Mouse (Mus musculus) heart, embryonic 10.5 days (tissue): ENCODE data around the gene Vstm2b. TPM values are rescaled to one million over a fixed set of nuclear protein-coding genes. Genes with fewer than 3 reads are reported as not detected.
A peak's percentile ranks its signal among the peaks of the same experiment; 100 is the strongest.

Source experiments
- DNase-seq: peaks from one replicate; pipeline ENCODE4 v3.0.0-alpha.2; 2017; ENCODE audit warnings: low spot score
- H3K27ac ChIP-seq: fragments of 300-500 bp; sonication (generic); 2 replicates; pipeline ENCODE4 v1.5.1; 2016; ENCODE audit warnings: mild to moderate bottlenecking
- H3K27me3 ChIP-seq: fragments of 300-500 bp; sonication (generic); 2 replicates; pipeline ENCODE4 v1.6.1; 2016; ENCODE audit warnings: mild to moderate bottlenecking; ENCODE audit not compliant: poor library complexity, insufficient read depth, severe bottlenecking
- H3K36me3 ChIP-seq: fragments of 300-500 bp; sonication (generic); 2 replicates; pipeline ENCODE4 v1.6.1; 2016; ENCODE audit warnings: mild to moderate bottlenecking, moderate library complexity
- H3K4me1 ChIP-seq: fragments of 300-500 bp; sonication (generic); 2 replicates; pipeline ENCODE4 v1.6.1; 2016; ENCODE audit warnings: mild to moderate bottlenecking
- H3K4me3 ChIP-seq: fragments of 300-500 bp; sonication (generic); 2 replicates; pipeline ENCODE4 v1.5.1; 2016; ENCODE audit warnings: mild to moderate bottlenecking, moderate library complexity
- H3K9me3 ChIP-seq: fragments of 300-500 bp; sonication (generic); 2 replicates; pipeline ENCODE4 v1.6.1; 2016; ENCODE audit warnings: mild to moderate bottlenecking, moderate library complexity
- WGBS: fragments of 180-500 bp; shearing (Covaris S2); methylation state at CpG from one replicate; pipeline ENCODE4 v1.1.7; 2016; 5-methylcytosine and 5-hydroxymethylcytosine counted together
- polyA plus RNA-seq: library from polyadenylated mRNA; unstranded; fragments of >200 nt; fragmentation: Nextera tagmentation; extraction: Ambion mirVana; gene quantifications from 2 replicates; pipeline ENCODE4 v1.2.1, GENCODE M21; 2016

Gene Vstm2b
- polyA plus RNA-seq, 1 experiment from 2014 or later = 1.9 TPM

- WGBS = 82% methylated on average over 2 of the region's 2 CpGs
- Histone ChIP-seq H3K27me3 (no peaks in the 10 kb centered on the region), H3K36me3 (no peaks in the 10 kb centered on the region), H3K4me1 (no peaks in the 10 kb centered on the region), H3K9me3 (no peaks in the 10 kb centered on the region), H3K4me3 (no peak overlapping the region), H3K27ac (no peak overlapping the region)
- DNase-seq = no peak
Measured at GRCm38 (mm10) chr7:40920118-40920517, 22.0 kb downstream of the Vstm2b start.

GRCm38 (mm10) chr7:40921281-40921680 is 23.2 kb downstream of the Vstm2b start:
- Histone ChIP-seq H3K27ac (no peak overlapping the region), H3K4me3 (no peak overlapping the region), H3K27me3 (no peaks in the 10 kb centered on the region), H3K9me3 (no peaks in the 10 kb centered on the region), H3K4me1 (no peaks in the 10 kb centered on the region), H3K36me3 (no peaks in the 10 kb centered on the region)
- 73% methylated on average over 6 of the region's 6 CpGs for WGBS
- peak; percentile 53 for DNase-seq

GRCm38 (mm10) chr7:40922871-40923270 is 24.7 kb downstream of the Vstm2b start:
- Histone ChIP-seq H3K4me1 (no peaks in the 10 kb centered on the region), H3K36me3 (no peaks in the 10 kb centered on the region), H3K9me3 (no peaks in the 10 kb centered on the region), H3K27ac (no peak overlapping the region), H3K4me3 (no peak overlapping the region), H3K27me3 (no peaks in the 10 kb centered on the region)
- 70% methylated on average over 4 of the region's 4 CpGs for WGBS
- DNase-seq = peak; percentile 56

- Histone ChIP-seq H3K36me3 (no peaks in the 10 kb centered on the region), H3K4me3 (no peak overlapping the region), H3K9me3 (no peaks in the 10 kb centered on the region), H3K4me1 (no peaks in the 10 kb centered on the region), H3K27me3 (no peaks in the 10 kb centered on the region), H3K27ac (no peak overlapping the region)
- 73% methylated on average over 2 of the region's 2 CpGs for WGBS
- DNase-seq = no peak
Measured at GRCm38 (mm10) chr7:40928391-40928790, 30.3 kb downstream of the Vstm2b start.

- WGBS = 55% methylated on average over 4 of the region's 4 CpGs
- Histone ChIP-seq H3K9me3 (no peaks in the 10 kb centered on the region), H3K27me3 (no peaks in the 10 kb centered on the region), H3K27ac (no peak overlapping the region), H3K4me1 (no peaks in the 10 kb centered on the region), H3K4me3 (no peak overlapping the region), H3K36me3 (no peaks in the 10 kb centered on the region)
- no peak for DNase-seq
Measured at GRCm38 (mm10) chr7:40936617-40937212, 38.6 kb downstream of the Vstm2b start.

GRCm38 (mm10) chr7:40939371-40939770 is 41.2 kb downstream of the Vstm2b start:
- Histone ChIP-seq H3K9me3 (no peaks in the 10 kb centered on the region), H3K4me3 (no peak overlapping the region), H3K36me3 (no peaks in the 10 kb centered on the region), H3K27me3 (no peaks in the 10 kb centered on the region), H3K27ac (no peak overlapping the region), H3K4me1 (no peaks in the 10 kb centered on the region)
- WGBS = 83% methylated on average over 1 of the region's 1 CpGs
- no peak for DNase-seq

- no peak overlapping the region for H3K4me3 ChIP-seq
- H3K27me3 ChIP-seq = no peaks in the 10 kb centered on the region
- WGBS = 61% methylated on average over 3 of the region's 3 CpGs
- no peaks in the 10 kb centered on the region for H3K36me3 ChIP-seq
- no peaks in the 10 kb centered on the region for H3K9me3 ChIP-seq
- no peak for DNase-seq
- no peak overlapping the region for H3K27ac ChIP-seq
- no peaks in the 10 kb centered on the region for H3K4me1 ChIP-seq
Measured at GRCm38 (mm10) chr7:40942233-40942935, 44.3 kb downstream of the Vstm2b start.

Other genes with a start within 250 kb of the Vstm2b start
- gene 4930433I11Rik, start 89.2 kb downstream of the Vstm2b start, polyA plus RNA-seq = not detected in 2 replicates
- gene Gm4884, start 134.4 kb downstream of the Vstm2b start, polyA plus RNA-seq = not detected in 2 replicates